ENCODE assay signal across 12 mouse cellular contexts in the genomic region with DNA sequence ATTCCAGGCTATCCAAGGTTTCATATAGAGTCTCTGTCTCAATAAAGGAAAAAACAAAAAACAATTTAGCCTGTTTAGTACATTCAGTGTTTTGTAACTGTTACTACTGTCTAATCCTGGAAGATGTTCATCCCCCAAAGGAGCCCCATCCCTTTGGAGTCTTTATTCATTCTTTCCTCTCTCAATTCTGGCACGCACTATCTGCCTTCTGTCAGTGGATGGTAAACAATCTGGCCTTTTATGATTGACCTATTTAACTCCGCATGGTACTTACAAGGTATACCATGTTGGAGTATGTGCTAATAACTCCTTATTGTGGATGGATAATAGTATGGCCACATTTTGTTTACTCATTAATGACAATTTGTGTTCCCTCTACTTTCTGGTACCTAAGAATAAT.
"Had no signal": no experiment of that assay in that cellular context is flagged by ENCODE, and none has a peak within 500 bp of the region (broad histone marks: within the 10 kb centered on the region; RNA-seq: fewer than 3 reads in every experiment).

No protein-coding gene starts in this region.

- DNase-seq: kidney, postnatal 10 days; kidney, postnatal 4 days; left cerebral cortex, postnatal 4 days; lung, adult 18-20 months; right cerebral cortex, adult 18-20 months; right cerebral cortex, postnatal 25 days had no signal

- H3K9me3 ChIP-seq: limb, embryonic 13.5 days; midbrain, embryonic 12.5 days; neural tube, embryonic 13.5 days had no signal

- H3K27me3 ChIP-seq: limb, embryonic 13.5 days; midbrain, embryonic 12.5 days; neural tube, embryonic 13.5 days had no signal

- H3K36me3 ChIP-seq: limb, embryonic 13.5 days; midbrain, embryonic 12.5 days; neural tube, embryonic 13.5 days had no signal

- H3K27ac ChIP-seq: layer of hippocampus, adult 2 months; limb, embryonic 13.5 days; liver, embryonic 14.5 days; midbrain, embryonic 12.5 days; neural tube, embryonic 13.5 days had no signal

- ATAC-seq: midbrain, embryonic 16.5 days had no signal

- H3K4me2 ChIP-seq: limb, embryonic 13.5 days; midbrain, embryonic 12.5 days; neural tube, embryonic 13.5 days had no signal

- H3K9ac ChIP-seq: limb, embryonic 13.5 days; liver, embryonic 14.5 days; midbrain, embryonic 12.5 days; neural tube, embryonic 13.5 days had no signal

- H3K4me3 ChIP-seq: layer of hippocampus, adult 2 months; limb, embryonic 13.5 days; midbrain, embryonic 12.5 days; neural tube, embryonic 13.5 days had no signal
